Mouse (Mus musculus): ENCODE measurements around the gene Sbk1. TPM values are rescaled to one million over a fixed set of nuclear protein-coding genes. Genes with fewer than 3 reads are reported as not detected.

The Sbk1 gene
- polyA plus RNA-seq (2016; fragmentation: Nextera tagmentation; extraction: Ambion mirVana): 83.4 and 122 TPM in 2 replicates

GRCm38 (mm10) chr7:126271712-126272683 is at the start of gene Sbk1:
Gene Sbk1 (plus strand): TSS chr7:126272619.
- Histone ChIP-seq H3K4me1 (peaks cover 58% of the 10 kb centered on the region), H3K4me3 (peak within 1 kb of the TSS; percentile 96), H3K36me3 (peaks cover 31% of the 10 kb centered on the region), H3K27me3 (ENCODE audit: low read depth, poor library complexity, severe bottlenecking) (peaks cover 10% of the 10 kb centered on the region; the same call in 1 of the 2 replicates), H3K9me3 (replicated peaks) (no peaks in the 10 kb centered on the region), H3K27ac (peak within 1 kb of the TSS; percentile 98)
- WGBS: 6% methylated on average over 85 of the region's 85 CpGs
- peak; percentile 96 for DNase-seq (ENCODE audit: low spot score)

- no peak overlapping the region for H3K4me3 ChIP-seq
- no peak overlapping the region for H3K27ac ChIP-seq
- no peaks in the 10 kb centered on the region for H3K9me3 ChIP-seq (replicated peaks)
- WGBS: 60% methylated on average over 3 of the region's 3 CpGs
- no peak for DNase-seq (ENCODE audit: low spot score)
- H3K36me3 ChIP-seq: no peaks in the 10 kb centered on the region
- no peaks in the 10 kb centered on the region for H3K4me1 ChIP-seq
- H3K27me3 ChIP-seq (ENCODE audit: low read depth, poor library complexity, severe bottlenecking): no peaks in the 10 kb centered on the region
Observed at GRCm38 (mm10) chr7:126222753-126223152, 49.7 kb upstream of the Sbk1 start.

- DNase-seq (ENCODE audit: low spot score): no peak
- Histone ChIP-seq H3K4me3 (no peak overlapping the region), H3K27ac (no peak overlapping the region), H3K4me1 (no peaks in the 10 kb centered on the region), H3K36me3 (no peaks in the 10 kb centered on the region), H3K27me3 (ENCODE audit: low read depth, poor library complexity, severe bottlenecking) (no peaks in the 10 kb centered on the region), H3K9me3 (replicated peaks) (no peaks in the 10 kb centered on the region)
- WGBS: 23% methylated on average over 5 of the region's 5 CpGs
Observed at GRCm38 (mm10) chr7:126226136-126226535, 46.3 kb upstream of the Sbk1 start.

GRCm38 (mm10) chr7:126230357-126231148 is 41.9 kb upstream of the Sbk1 start:
- 61% methylated on average over 8 of the region's 8 CpGs for WGBS
- no peak overlapping the region for H3K4me3 ChIP-seq
- no peak for DNase-seq (ENCODE audit: low spot score)
- H3K9me3 ChIP-seq (replicated peaks): no peaks in the 10 kb centered on the region
- H3K36me3 ChIP-seq: no peaks in the 10 kb centered on the region
- H3K4me1 ChIP-seq: no peaks in the 10 kb centered on the region
- no peak overlapping the region for H3K27ac ChIP-seq
- H3K27me3 ChIP-seq (ENCODE audit: low read depth, poor library complexity, severe bottlenecking): no peaks in the 10 kb centered on the region

GRCm38 (mm10) chr7:126232345-126233071 is 39.9 kb upstream of the Sbk1 start:
- 73% methylated on average over 8 of the region's 8 CpGs for WGBS

GRCm38 (mm10) chr7:126234611-126235010 is 37.8 kb upstream of the Sbk1 start:
- H3K9me3 ChIP-seq (replicated peaks): no peaks in the 10 kb centered on the region
- DNase-seq (ENCODE audit: low spot score): no peak
- 95% methylated on average over 3 of the region's 3 CpGs for WGBS
- no peak overlapping the region for H3K27ac ChIP-seq
- no peaks in the 10 kb centered on the region for H3K36me3 ChIP-seq
- H3K27me3 ChIP-seq (ENCODE audit: low read depth, poor library complexity, severe bottlenecking): no peaks in the 10 kb centered on the region
- no peaks in the 10 kb centered on the region for H3K4me1 ChIP-seq
- H3K4me3 ChIP-seq: no peak overlapping the region

More at GRCm38 (mm10) chr7:126232345-126233071, 39.9 kb upstream of the Sbk1 start:
- no peak overlapping the region for H3K27ac ChIP-seq
- no peaks in the 10 kb centered on the region for H3K36me3 ChIP-seq
- DNase-seq (ENCODE audit: low spot score): no peak
- no peaks in the 10 kb centered on the region for H3K27me3 ChIP-seq (ENCODE audit: low read depth, poor library complexity, severe bottlenecking)
- H3K9me3 ChIP-seq (replicated peaks): no peaks in the 10 kb centered on the region
- no peaks in the 10 kb centered on the region for H3K4me1 ChIP-seq
- H3K4me3 ChIP-seq: no peak overlapping the region

- no peak for DNase-seq (ENCODE audit: low spot score)
Observed at GRCm38 (mm10) chr7:126236083-126236793, 36.2 kb upstream of the Sbk1 start.

GRCm38 (mm10) chr7:126236794-126237192 is 35.6 kb upstream of the Sbk1 start:
- no peaks in the 10 kb centered on the region for H3K9me3 ChIP-seq (replicated peaks)
- no peaks in the 10 kb centered on the region for H3K27me3 ChIP-seq (ENCODE audit: low read depth, poor library complexity, severe bottlenecking)
- DNase-seq (ENCODE audit: low spot score): no peak
- no peak overlapping the region for H3K27ac ChIP-seq
- no peaks in the 10 kb centered on the region for H3K36me3 ChIP-seq
- WGBS: 69% methylated on average over 5 of the region's 5 CpGs
- no peaks in the 10 kb centered on the region for H3K4me1 ChIP-seq
- no peak overlapping the region for H3K4me3 ChIP-seq

More at GRCm38 (mm10) chr7:126236083-126236793, 36.2 kb upstream of the Sbk1 start:
- Histone ChIP-seq H3K27me3 (ENCODE audit: low read depth, poor library complexity, severe bottlenecking) (no peaks in the 10 kb centered on the region), H3K4me3 (no peak overlapping the region), H3K9me3 (replicated peaks) (no peaks in the 10 kb centered on the region), H3K27ac (no peak overlapping the region), H3K4me1 (no peaks in the 10 kb centered on the region), H3K36me3 (no peaks in the 10 kb centered on the region)
- WGBS: 66% methylated on average over 11 of the region's 11 CpGs

- WGBS: 82% methylated on average over 14 of the region's 14 CpGs
Observed at GRCm38 (mm10) chr7:126240814-126241360, 31.5 kb upstream of the Sbk1 start.

GRCm38 (mm10) chr7:126244168-126244750 is 28.2 kb upstream of the Sbk1 start:
- DNase-seq (ENCODE audit: low spot score): no peak
- no peak overlapping the region for H3K4me3 ChIP-seq
- 82% methylated on average over 6 of the region's 6 CpGs for WGBS

More at GRCm38 (mm10) chr7:126240814-126241360, 31.5 kb upstream of the Sbk1 start:
- Histone ChIP-seq H3K9me3 (replicated peaks) (no peaks in the 10 kb centered on the region), H3K4me1 (no peaks in the 10 kb centered on the region), H3K4me3 (no peak overlapping the region), H3K36me3 (no peaks in the 10 kb centered on the region), H3K27me3 (ENCODE audit: low read depth, poor library complexity, severe bottlenecking) (no peaks in the 10 kb centered on the region), H3K27ac (no peak overlapping the region)
- DNase-seq (ENCODE audit: low spot score): no peak

GRCm38 (mm10) chr7:126248088-126248487 is 24.3 kb upstream of the Sbk1 start:
- no peaks in the 10 kb centered on the region for H3K36me3 ChIP-seq
- peak overlapping the region; percentile 26; the same call in 1 of the 2 replicates for H3K4me3 ChIP-seq
- H3K27ac ChIP-seq: peak overlapping the region; percentile 42; the same call in 1 of the 2 replicates
- peak; percentile 38 for DNase-seq (ENCODE audit: low spot score)
- no peaks in the 10 kb centered on the region for H3K9me3 ChIP-seq (replicated peaks)
- H3K27me3 ChIP-seq (ENCODE audit: low read depth, poor library complexity, severe bottlenecking): peaks cover 42% of the 10 kb centered on the region
- 9% methylated on average over 6 of the region's 6 CpGs for WGBS
- H3K4me1 ChIP-seq: peaks cover 15% of the 10 kb centered on the region

More at GRCm38 (mm10) chr7:126244168-126244750, 28.2 kb upstream of the Sbk1 start:
- Histone ChIP-seq H3K4me1 (peaks cover 15% of the 10 kb centered on the region), H3K36me3 (no peaks in the 10 kb centered on the region), H3K9me3 (replicated peaks) (no peaks in the 10 kb centered on the region), H3K27me3 (ENCODE audit: low read depth, poor library complexity, severe bottlenecking) (peaks cover 26% of the 10 kb centered on the region), H3K27ac (no peak overlapping the region)

Measured in limb, embryonic 10.5 days (tissue).